Mouse (Mus musculus) gastrocnemius, postnatal 36 days (tissue): ENCODE measurements around the gene Gmds. TPM values are rescaled to one million over a fixed set of nuclear protein-coding genes. Genes with fewer than 3 reads are reported as not detected.

ENCODE experiments used
- DNase-seq, 2 experiments: peaks; one replicate each; pipeline ENCODE4 v3.0.0; 2022
- intact Hi-C: fragments of 180-260 bp; cut with DNase I; formaldehyde crosslinking; loops from one replicate; pipeline ENCODE4 v1.15.1; 2025
- total RNA-seq, 2 experiments: library from RNA; stranded (reverse); gene quantifications; 2 replicates each; pipeline ENCODE4 v1.2.3; 2021

Gene Gmds
- total RNA-seq, 2 experiments from 2014 or later = 1.2 to 1.6 TPM

- DNase-seq = no peak
- intact Hi-C loops = loop anchor here (5.0 kb wide), 6 partner anchors 410 to 880 kb away; no protein-coding TSS in a partner anchor
Measured at GRCm38 (mm10) chr13:31802447-31802846, 536.1 kb downstream of the Gmds start.

- intact Hi-C loops = loop anchor here (2.0 to 5.0 kb wide), 7 partner anchors 155 to 880 kb away; no protein-coding TSS in a partner anchor
- peak in 1 of 2 experiments; percentile 22 for DNase-seq
Measured at GRCm38 (mm10) chr13:31801703-31802305, 536.7 kb downstream of the Gmds start.

- peak; percentile 77 to 81 for DNase-seq
- intact Hi-C loops = loop anchor here (2.0 to 5.0 kb wide), 7 partner anchors 156 to 881 kb away; no protein-coding TSS in a partner anchor
Measured at GRCm38 (mm10) chr13:31800581-31801576, 537.7 kb downstream of the Gmds start.

- DNase-seq = no peak
- intact Hi-C loops = no loop called here
Measured at GRCm38 (mm10) chr13:31798075-31798474, 540.5 kb downstream of the Gmds start.

GRCm38 (mm10) chr13:31797346-31797745 is 541.2 kb downstream of the Gmds start:
- intact Hi-C loops = no loop called here
- DNase-seq = no peak

- intact Hi-C loops = no loop called here
- DNase-seq = no peak
Measured at GRCm38 (mm10) chr13:31793163-31793562, 545.4 kb downstream of the Gmds start.

GRCm38 (mm10) chr13:31792480-31793132 is 545.9 kb downstream of the Gmds start:
- intact Hi-C loops = no loop called here
- DNase-seq = peak in 1 of 2 experiments; percentile 38

- no peak for DNase-seq
- intact Hi-C loops = no loop called here
Measured at GRCm38 (mm10) chr13:31784757-31785156, 553.8 kb downstream of the Gmds start.

GRCm38 (mm10) chr13:31782063-31782462 is 556.5 kb downstream of the Gmds start:
- intact Hi-C loops = no loop called here
- DNase-seq = no peak

- intact Hi-C loops = no loop called here
- DNase-seq = no peak
Measured at GRCm38 (mm10) chr13:31780299-31780698, 558.2 kb downstream of the Gmds start.

- intact Hi-C loops = no loop called here
- no peak for DNase-seq
Measured at GRCm38 (mm10) chr13:31779281-31779981, 559.1 kb downstream of the Gmds start.

GRCm38 (mm10) chr13:31775762-31776161 is 562.8 kb downstream of the Gmds start:
- intact Hi-C loops = no loop called here

GRCm38 (mm10) chr13:31772882-31773281 is 565.7 kb downstream of the Gmds start:
- intact Hi-C loops = no loop called here
- no peak for DNase-seq

More at GRCm38 (mm10) chr13:31775762-31776161, 562.8 kb downstream of the Gmds start:
- no peak for DNase-seq
